In genomic region chr11:82845415-82846078, GRCm38 (mm10) we compare ENCODE assay signal across 8 mouse cellular contexts. TPM values are rescaled to one million over a fixed set of nuclear protein-coding genes. Genes with fewer than 3 reads are reported as not detected.
DNase-seq lines count a peak whose midpoint lies in the region; ATAC-seq and TF ChIP-seq lines count a peak whose summit lies in the region.

No protein-coding gene starts in this region.

- H3K4me3 ChIP-seq in G1E (ENCODE audit: low read depth, low read length): peak overlapping the region; percentile 69
- no peak overlapping the region for H3K4me3 ChIP-seq in forebrain, embryonic 12.5 days (replicated peaks)

- peak; percentile 60 for DNase-seq in G1E (ENCODE audit: low spot score)
- DNase-seq in c-Kit-negative CD71-positive TER-119-positive erythroid progenitor cells, embryonic 14.5 days (ENCODE audit: low read depth, low spot score): peak; percentile 80
- DNase-seq in heart, postnatal 14 days: peak; percentile 67 to 70
- peak; percentile 57 for DNase-seq in left cerebral cortex, adult 11 months (ENCODE audit: low spot score)
- peak; percentile 74 to 78 for DNase-seq in lung, postnatal 4 days
- peak; percentile 70 for DNase-seq in right cerebral cortex, adult 18-20 months
- peak; percentile 83 for DNase-seq in yolk sac, embryonic 10.5 days (ENCODE audit: low spot score)

- H3K27me3 ChIP-seq in G1E (ENCODE audit: insufficient read depth, low read length): no peaks in the 10 kb centered on the region
- H3K27me3 ChIP-seq in forebrain, embryonic 12.5 days: 0 out of 2 replicates have a peak, but pooled peaks cover 9% of the 10 kb centered on the region

- no peaks in the 10 kb centered on the region for H3K9me3 ChIP-seq in G1E (replicated peaks)
- no peaks in the 10 kb centered on the region for H3K9me3 ChIP-seq in forebrain, embryonic 12.5 days

- 0 out of 2 replicates have a peak overlapping the region, but pooled peaks have one; percentile 25 for H3K9ac ChIP-seq in forebrain, embryonic 12.5 days

- WGBS in forebrain, embryonic 12.5 days: 28% methylated on average over 16 of the region's 16 CpGs

- peak overlapping the region; percentile 35 for H3K4me2 ChIP-seq in forebrain, embryonic 12.5 days

- H3K36me3 ChIP-seq in G1E (replicated peaks): peaks cover 67% of the 10 kb centered on the region
- H3K36me3 ChIP-seq in forebrain, embryonic 12.5 days (replicated peaks): no peaks in the 10 kb centered on the region

- intact Hi-C loops in heart, postnatal 14 days (cut with DNase I): no loop called here

- peaks cover 83% of the 10 kb centered on the region for H3K4me1 ChIP-seq in G1E (ENCODE audit: insufficient read depth, low read depth, low read length)
- peaks cover 35% of the 10 kb centered on the region for H3K4me1 ChIP-seq in forebrain, embryonic 12.5 days

- H3K27ac ChIP-seq in forebrain, embryonic 12.5 days: peak overlapping the region; percentile 50

- TF ChIP-seq CTCF in G1E (IDR thresholded peaks at IDR 0.05; ENCODE audit: low read depth, low read length): no peak

- peak; percentile 56 for ATAC-seq in G1E (ENCODE audit: extremely low read depth, insufficient number of reproducible peaks, low FRiP score, poor library complexity, severe bottlenecking)
- peak; percentile 74 for ATAC-seq in forebrain, embryonic 12.5 days (ENCODE audit: low FRiP score)

RNA-seq across cellular contexts. Expression of gene Rffl, which starts 25.5 kb away (rescaled TPM):
- 54.7 and 71.1 TPM in 2 replicates for total RNA-seq in G1E (2014; fragmentation: Nextera tagmentation)
- 25.6 and 27.9 TPM in 2 replicates for total RNA-seq in G1E (2017)
- polyA plus RNA-seq in G1E (2012): 29.1 and 46.6 TPM in 2 replicates
- 16.6 and 19.1 TPM in 2 replicates for polyA plus RNA-seq in forebrain, embryonic 12.5 days (2016; fragmentation: Nextera tagmentation; extraction: Ambion mirVana)
- 1 to 10 TPM; 5.0 to 6.5 TPM for total RNA-seq in heart, postnatal 14 days (2021)

RNA-seq across cellular contexts. Expression of gene Rad51d, which starts 44.9 kb away (rescaled TPM):
- 21.3 and 24.6 TPM in 2 replicates for total RNA-seq in G1E (2014; fragmentation: Nextera tagmentation)
- total RNA-seq in G1E (2017): 13.4 and 16.0 TPM in 2 replicates
- polyA plus RNA-seq in G1E (2012): 10.3 and 13.6 TPM in 2 replicates
- 12.6 and 14.2 TPM in 2 replicates for polyA plus RNA-seq in forebrain, embryonic 12.5 days (2016; fragmentation: Nextera tagmentation; extraction: Ambion mirVana)
- total RNA-seq in heart, postnatal 14 days (2021): 1 to 10 TPM; 8.0 to 8.3 TPM

RNA-seq across cellular contexts. Expression of gene Fndc8, which starts 46.4 kb away (rescaled TPM):
- total RNA-seq in G1E (2014; fragmentation: Nextera tagmentation): not detected in 2 replicates
- total RNA-seq in G1E (2017): 0.05 TPM in 1 of 2 replicates, not detected in the other
- polyA plus RNA-seq in G1E (2012): not detected in 2 replicates
- 0.21 and 0.40 TPM in 2 replicates for polyA plus RNA-seq in forebrain, embryonic 12.5 days (2016; fragmentation: Nextera tagmentation; extraction: Ambion mirVana)
- not detected for total RNA-seq in heart, postnatal 14 days (2021)
